Mouse (Mus musculus): Measurements from ENCODE around the gene Olfr608. TPM values are rescaled to one million over a fixed set of nuclear protein-coding genes. Genes with fewer than 3 reads are reported as not detected.
"Not testable (repeated sequence)": the region's sequence is repeated elsewhere in the genome, so short reads cannot be mapped to it uniquely, and the experiment has no call there.

Olfr608 gene
- polyA plus RNA-seq (2012; fragmentation: generic; extraction: Trizol): not detected
- long read RNA-seq, experiment 1: 0 reads
- long read RNA-seq, experiment 2: 0 reads

- no peak within 1 kb of the TSS for H3K4me3 ChIP-seq (ENCODE audit: insufficient read depth, poor library complexity, severe bottlenecking)
- H3K79me2 ChIP-seq (ENCODE audit: control insufficient read depth, insufficient read depth): no peaks in the 10 kb centered on the region
- H3K36me3 ChIP-seq (ENCODE audit: control insufficient read depth, insufficient read depth): no peaks in the 10 kb centered on the region
- H3K27me3 ChIP-seq (ENCODE audit: control insufficient read depth, insufficient read depth, insufficient read length): no peaks in the 10 kb centered on the region
- TF ChIP-seq CTCF (IDR thresholded peaks at IDR 0.05; ENCODE audit: control insufficient read depth, insufficient read depth, insufficient read length) (no peak), MYOG (IDR thresholded peaks at IDR 0.05; ENCODE audit: control insufficient read depth, extremely low read depth, insufficient read length) (no peak), MAX (IDR thresholded peaks at IDR 0.05) (no peak), MYOD1 (IDR thresholded peaks at IDR 0.05; ENCODE audit: control insufficient read depth, insufficient read length, low read depth) (no peak), USF1 (IDR thresholded peaks at IDR 0.05; ENCODE audit: low read depth) (no peak), CEBPB (IDR thresholded peaks at IDR 0.05; ENCODE audit: low read depth) (no peak), FOSL1 (IDR thresholded peaks at IDR 0.05; ENCODE audit: insufficient read depth, low read length, poor library complexity, severe bottlenecking) (no peak)
- no peaks in the 10 kb centered on the region for H3K79me3 ChIP-seq (ENCODE audit: low read depth)
- H3ac ChIP-seq (ENCODE audit: control insufficient read depth, insufficient read length, low read depth): no peak within 1 kb of the TSS
Observed at GRCm38 (mm10) chr7:103469577-103469976, at the start of gene Olfr608. Gene Olfr608, plus strand, starts transcription at chr7:103469877.

- TF ChIP-seq MAX (IDR thresholded peaks at IDR 0.05) (no peak), MYOD1 (IDR thresholded peaks at IDR 0.05; ENCODE audit: control insufficient read depth, insufficient read length, low read depth) (no peak), FOSL1 (IDR thresholded peaks at IDR 0.05; ENCODE audit: insufficient read depth, low read length, poor library complexity, severe bottlenecking) (no peak), CEBPB (IDR thresholded peaks at IDR 0.05; ENCODE audit: low read depth) (no peak), MYOG (IDR thresholded peaks at IDR 0.05; ENCODE audit: control insufficient read depth, extremely low read depth, insufficient read length) (no peak), USF1 (IDR thresholded peaks at IDR 0.05; ENCODE audit: low read depth) (no peak), CTCF (IDR thresholded peaks at IDR 0.05; ENCODE audit: control insufficient read depth, insufficient read depth, insufficient read length) (no peak)
- Histone ChIP-seq H3K79me3 (ENCODE audit: low read depth) (no peaks in the 10 kb centered on the region), H3ac (ENCODE audit: control insufficient read depth, insufficient read length, low read depth) (no peak within 1 kb of the TSS), H3K4me3 (ENCODE audit: insufficient read depth, poor library complexity, severe bottlenecking) (no peak within 1 kb of the TSS), H3K27me3 (ENCODE audit: control insufficient read depth, insufficient read depth, insufficient read length) (no peaks in the 10 kb centered on the region), H3K36me3 (ENCODE audit: control insufficient read depth, insufficient read depth) (no peaks in the 10 kb centered on the region), H3K79me2 (ENCODE audit: control insufficient read depth, insufficient read depth) (no peaks in the 10 kb centered on the region)
Observed at GRCm38 (mm10) chr7:103445339-103445738, 24.3 kb upstream of the Olfr608 start, which contains the start of gene Olfr605. Gene Olfr605, minus strand, starts transcription at chr7:103445439.

DNA sequence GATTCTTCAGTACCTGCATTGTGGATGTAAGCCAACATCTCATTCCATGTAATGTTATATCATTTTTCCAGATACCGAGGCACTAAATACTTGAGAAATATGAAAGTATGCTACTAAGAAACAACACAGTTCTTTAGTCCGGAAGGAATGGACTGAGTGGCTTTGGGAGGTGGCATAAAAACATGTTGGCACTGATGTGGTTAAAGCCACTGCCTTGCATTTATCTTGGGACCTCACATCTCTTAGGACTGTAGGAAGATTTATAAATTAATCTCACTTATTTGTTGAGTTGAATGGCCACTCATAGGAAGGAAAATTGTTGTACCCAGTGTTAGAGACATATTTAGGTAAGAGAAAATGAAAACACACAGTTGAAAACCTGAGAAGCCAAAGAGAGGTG lies 20.9 kb upstream of the Olfr608 start, which contains the start of gene Olfr606:
Gene Olfr606, plus strand, starts transcription at position 301 of the 400 bp plus-strand sequence.
- Histone ChIP-seq H3K4me3 (ENCODE audit: insufficient read depth, poor library complexity, severe bottlenecking) (no peak within 1 kb of the TSS), H3K36me3 (ENCODE audit: control insufficient read depth, insufficient read depth) (no peaks in the 10 kb centered on the region), H3ac (ENCODE audit: control insufficient read depth, insufficient read length, low read depth) (no peak within 1 kb of the TSS), H3K79me2 (ENCODE audit: control insufficient read depth, insufficient read depth) (no peaks in the 10 kb centered on the region), H3K27me3 (ENCODE audit: control insufficient read depth, insufficient read depth, insufficient read length) (no peaks in the 10 kb centered on the region), H3K79me3 (ENCODE audit: low read depth) (no peaks in the 10 kb centered on the region)
- TF ChIP-seq MYOG (IDR thresholded peaks at IDR 0.05; ENCODE audit: control insufficient read depth, extremely low read depth, insufficient read length): no peak
- no peak for TF ChIP-seq FOSL1 (IDR thresholded peaks at IDR 0.05; ENCODE audit: insufficient read depth, low read length, poor library complexity, severe bottlenecking)
- TF ChIP-seq MYOD1 (IDR thresholded peaks at IDR 0.05; ENCODE audit: control insufficient read depth, insufficient read length, low read depth): no peak
- TF ChIP-seq CEBPB (IDR thresholded peaks at IDR 0.05; ENCODE audit: low read depth): no peak
- no peak for TF ChIP-seq CTCF (IDR thresholded peaks at IDR 0.05; ENCODE audit: control insufficient read depth, insufficient read depth, insufficient read length)
- TF ChIP-seq USF1 (IDR thresholded peaks at IDR 0.05; ENCODE audit: low read depth): no peak
- TF ChIP-seq MAX (IDR thresholded peaks at IDR 0.05): no peak

DNA sequence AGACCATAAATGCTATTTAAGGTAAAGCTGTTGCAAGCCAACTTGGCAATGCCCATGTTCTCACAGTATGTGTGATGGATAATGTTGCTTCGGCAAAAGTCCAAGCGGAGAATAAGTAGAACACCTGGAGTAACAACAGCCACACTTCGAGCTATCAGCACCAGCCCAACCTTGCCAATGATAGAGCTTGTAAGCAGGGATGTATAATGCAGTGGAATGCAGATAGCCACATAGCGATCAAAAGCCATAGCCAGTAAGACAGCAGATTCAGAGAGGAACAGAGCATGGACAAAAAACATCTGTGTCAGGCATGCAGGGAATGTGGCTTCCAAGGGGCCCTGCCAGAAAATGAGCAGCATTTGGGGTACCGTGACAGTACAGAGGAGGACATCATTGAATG lies 9.1 kb upstream of the Olfr608 start:
- H3ac ChIP-seq (ENCODE audit: control insufficient read depth, insufficient read length, low read depth): no peak overlapping the region
- no peaks in the 10 kb centered on the region for H3K79me2 ChIP-seq (ENCODE audit: control insufficient read depth, insufficient read depth)
- H3K79me3 ChIP-seq (ENCODE audit: low read depth): no peaks in the 10 kb centered on the region
- H3K36me3 ChIP-seq (ENCODE audit: control insufficient read depth, insufficient read depth): no peaks in the 10 kb centered on the region
- H3K4me3 ChIP-seq (ENCODE audit: insufficient read depth, poor library complexity, severe bottlenecking): no peak overlapping the region
- TF ChIP-seq MYOD1 (IDR thresholded peaks at IDR 0.05; ENCODE audit: control insufficient read depth, insufficient read length, low read depth): no peak
- TF ChIP-seq FOSL1 (IDR thresholded peaks at IDR 0.05; ENCODE audit: insufficient read depth, low read length, poor library complexity, severe bottlenecking): no peak
- no peak for TF ChIP-seq MAX (IDR thresholded peaks at IDR 0.05)
- no peaks in the 10 kb centered on the region for H3K27me3 ChIP-seq (ENCODE audit: control insufficient read depth, insufficient read depth, insufficient read length)

DNA sequence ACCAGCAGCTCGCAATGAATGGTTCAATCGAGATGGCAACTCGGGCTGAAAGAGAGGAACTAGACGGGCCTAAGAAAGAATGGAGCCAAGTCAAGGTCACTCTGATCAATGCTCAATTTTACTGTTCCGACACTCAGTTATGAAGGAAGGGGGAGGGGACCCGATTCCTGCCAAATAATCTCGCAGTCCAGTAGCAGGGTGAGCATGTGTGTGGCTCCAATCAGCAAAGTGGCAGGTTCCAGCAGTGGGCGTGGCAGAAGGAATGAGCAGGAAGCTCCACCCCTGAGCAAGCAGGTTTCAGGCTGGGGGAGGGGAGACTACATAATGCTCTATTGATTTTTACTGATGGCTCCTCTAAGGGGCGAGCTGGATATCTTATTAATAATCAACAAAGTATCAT lies 7.4 kb downstream of the Olfr608 start:
- H3K4me3 ChIP-seq (ENCODE audit: insufficient read depth, poor library complexity, severe bottlenecking); H3K36me3 ChIP-seq (ENCODE audit: control insufficient read depth, insufficient read depth); H3K27me3 ChIP-seq (ENCODE audit: control insufficient read depth, insufficient read depth, insufficient read length); H3K79me3 ChIP-seq (ENCODE audit: low read depth); H3ac ChIP-seq (ENCODE audit: control insufficient read depth, insufficient read length, low read depth); H3K79me2 ChIP-seq (ENCODE audit: control insufficient read depth, insufficient read depth): not testable (repeated sequence)

- TF ChIP-seq MYOG (IDR thresholded peaks at IDR 0.05; ENCODE audit: control insufficient read depth, extremely low read depth, insufficient read length) (no peak), MAX (IDR thresholded peaks at IDR 0.05) (no peak), USF1 (IDR thresholded peaks at IDR 0.05; ENCODE audit: low read depth) (no peak), FOSL1 (IDR thresholded peaks at IDR 0.05; ENCODE audit: insufficient read depth, low read length, poor library complexity, severe bottlenecking) (no peak), MYOD1 (IDR thresholded peaks at IDR 0.05; ENCODE audit: control insufficient read depth, insufficient read length, low read depth) (no peak), CEBPB (IDR thresholded peaks at IDR 0.05; ENCODE audit: low read depth) (no peak), CTCF (IDR thresholded peaks at IDR 0.05; ENCODE audit: control insufficient read depth, insufficient read depth, insufficient read length) (no peak)
Observed at GRCm38 (mm10) chr7:103497962-103498361, 28.3 kb downstream of the Olfr608 start, which contains the start of gene Olfr609. Gene Olfr609, minus strand, starts transcription at chr7:103498062.

More at GRCm38 (mm10) chr7:103497962-103498361, 28.3 kb downstream of the Olfr608 start, which contains the start of gene Olfr609:
- no peak within 1 kb of the TSS for H3ac ChIP-seq (ENCODE audit: control insufficient read depth, insufficient read length, low read depth)
- H3K79me3 ChIP-seq (ENCODE audit: low read depth): no peaks in the 10 kb centered on the region
- H3K79me2 ChIP-seq (ENCODE audit: control insufficient read depth, insufficient read depth): no peaks in the 10 kb centered on the region
- H3K36me3 ChIP-seq (ENCODE audit: control insufficient read depth, insufficient read depth): no peaks in the 10 kb centered on the region
- no peak within 1 kb of the TSS for H3K4me3 ChIP-seq (ENCODE audit: insufficient read depth, poor library complexity, severe bottlenecking)
- H3K27me3 ChIP-seq (ENCODE audit: control insufficient read depth, insufficient read depth, insufficient read length): no peaks in the 10 kb centered on the region

Measured in C2C12 (cell line).